In the genomic region with DNA sequence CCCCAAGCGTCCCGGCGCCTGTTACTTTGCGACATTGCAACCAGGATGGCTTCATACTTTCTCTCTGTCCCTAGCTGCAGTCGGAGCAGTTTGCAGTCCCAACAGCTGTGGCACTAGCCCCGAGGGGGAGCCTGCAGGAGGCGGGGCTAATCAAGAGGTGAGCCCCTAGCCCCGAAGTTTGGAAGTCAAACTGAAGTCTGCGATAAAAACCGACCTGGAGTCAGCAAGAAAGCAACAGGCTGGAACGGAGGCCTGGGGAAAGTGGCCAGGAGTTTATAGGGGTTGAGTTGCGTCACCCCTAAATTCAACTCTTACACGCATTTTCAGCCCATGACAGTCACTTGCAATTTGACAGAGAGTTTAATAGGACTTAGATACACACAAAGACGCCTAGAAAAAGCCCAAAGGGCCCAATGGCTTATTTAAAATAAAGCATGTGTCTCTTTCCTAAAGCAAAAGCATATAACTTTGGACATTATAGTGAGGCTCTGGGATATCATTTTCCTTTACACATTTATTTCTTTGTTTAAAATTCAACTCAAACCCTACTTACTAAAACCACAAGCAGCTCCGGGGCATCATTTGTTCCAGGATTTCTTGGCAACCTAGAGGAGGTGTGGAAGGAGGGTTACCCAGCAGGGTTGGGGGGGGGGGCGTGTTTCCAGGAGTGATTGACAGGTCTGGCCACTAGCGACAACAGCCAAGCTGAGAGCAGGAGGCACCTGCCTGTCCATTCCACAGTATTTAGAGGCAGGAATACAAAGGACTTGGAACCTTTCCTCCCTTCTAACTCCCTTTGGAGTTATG, we compare ENCODE assay signal across 8 mouse cellular contexts. TPM values are rescaled to one million over a fixed set of nuclear protein-coding genes. Genes with fewer than 3 reads are reported as not detected.
DNase-seq lines count a peak whose midpoint lies in the region; ATAC-seq and TF ChIP-seq lines count a peak whose summit lies in the region.

A gene (minus strand): TSS at position 140 of the 807 bp plus-strand sequence.

- H3K27me3 ChIP-seq in hindbrain, embryonic 15.5 days = no peaks in the 10 kb centered on the region; the same call in 1 of the 2 replicates
- no peaks in the 10 kb centered on the region for H3K27me3 ChIP-seq in liver, adult 2 months (ENCODE audit: control insufficient read depth, insufficient read depth, low read length)

- H3K9me3 ChIP-seq in hindbrain, embryonic 15.5 days = no peaks in the 10 kb centered on the region

- 2% methylated on average over 17 of the region's 17 CpGs for WGBS in hindbrain, embryonic 15.5 days
- WGBS in liver, adult 2 months = under 1% methylated on average over 17 of the region's 17 CpGs

- H3K9ac ChIP-seq in hindbrain, embryonic 15.5 days = no peak within 1 kb of the TSS
- peak within 1 kb of the TSS; percentile 88 for H3K9ac ChIP-seq in liver, adult 2 months (ENCODE audit: low read depth, low read length)

- intact Hi-C loops in gastrocnemius, postnatal 14 days (cut with DNase I; ENCODE audit: low total_unique reads) = no loop called here

- no peaks in the 10 kb centered on the region; the same call in 1 of the 2 replicates for H3K79me2 ChIP-seq in liver, adult 2 months (ENCODE audit: control insufficient read depth, insufficient read depth, low read length)

- H3K4me2 ChIP-seq in hindbrain, embryonic 15.5 days = peak within 1 kb of the TSS; percentile 52

- peak; percentile 52 for DNase-seq in ZHBTc4 (ENCODE audit: low read depth, low spot score)
- DNase-seq in cerebellum, postnatal 14 days = peak; percentile 7 to 24
- peak; percentile 53 for DNase-seq in gastrocnemius, postnatal 14 days
- peak; percentile 89 for DNase-seq in liver, adult 2 months (ENCODE audit: extremely low read depth, low read depth, low spot score)
- DNase-seq in neural tube, embryonic 10.5 days (ENCODE audit: extremely low spot score, low spot score) = peak; percentile 75
- DNase-seq in frontal cortex, adult 2 months (ENCODE audit: extremely low spot score in 1 of 2, low spot score in 1 of 2) = no peak

- no peak for TF ChIP-seq CTCF in liver, adult 2 months (IDR thresholded peaks at IDR 0.05; ENCODE audit: low read depth, low read length)

- 0 out of 2 replicates have a peak, but pooled peaks have one; percentile 12 for TF ChIP-seq POLR2A in liver, adult 2 months (IDR thresholded peaks at IDR 0.05; ENCODE audit: extremely low read depth, insufficient read depth, low read length)

- peaks cover 3% of the 10 kb centered on the region for H3K4me1 ChIP-seq in hindbrain, embryonic 15.5 days (replicated peaks)
- peaks cover 2% of the 10 kb centered on the region; the same call in 1 of the 2 replicates for H3K4me1 ChIP-seq in liver, adult 2 months (ENCODE audit: control insufficient read depth, insufficient read depth, low read length)

- no peaks in the 10 kb centered on the region for H3K36me3 ChIP-seq in hindbrain, embryonic 15.5 days
- H3K36me3 ChIP-seq in liver, adult 2 months (ENCODE audit: control insufficient read depth, insufficient read depth, low read length) = no peaks in the 10 kb centered on the region

- no peak within 1 kb of the TSS for H3K27ac ChIP-seq in hindbrain, embryonic 15.5 days (replicated peaks)
- peak within 1 kb of the TSS; percentile 93 for H3K27ac ChIP-seq in liver, adult 2 months (replicated peaks; ENCODE audit: insufficient read depth, low read depth, low read length)

- peak; percentile 76 for ATAC-seq in hindbrain, embryonic 15.5 days (ENCODE audit: low FRiP score, low read depth)
- ATAC-seq in monocyte, adult 5-6 weeks (replicated peaks; ENCODE audit: insufficient number of reproducible peaks, low FRiP score, low TSS enrichment, poor library complexity, severe bottlenecking) = no peak

- peak within 1 kb of the TSS; percentile 33 for H3K4me3 ChIP-seq in hindbrain, embryonic 15.5 days
- peak within 1 kb of the TSS; percentile 91 for H3K4me3 ChIP-seq in liver, adult 2 months (ENCODE audit: insufficient read depth, low read depth, low read length)

RNA-seq across cellular contexts. Expression of the gene that starts here (rescaled TPM):
- 1 to 10 TPM; 3.4 to 4.0 TPM for total RNA-seq in gastrocnemius, postnatal 14 days (2021)
- polyA plus RNA-seq in hindbrain, embryonic 15.5 days (2015; fragmentation: Nextera tagmentation; extraction: Ambion mirVana) = 1.4 and 1.5 TPM in 2 replicates
- 48.5 and 87.9 TPM in 2 replicates for total RNA-seq in liver, adult 2 months (2014; rRNA removed)
- polyA plus RNA-seq in liver, adult 2 months (2012; rRNA removed) = 10.0 and 18.6 TPM in 2 replicates
- 1.1 and 1.9 TPM in 2 replicates for polyA plus RNA-seq in frontal cortex, adult 2 months (2012; rRNA removed)
- total RNA-seq in monocyte, adult 5-6 weeks (2017) = not detected in 3 replicates

Comparison
In these comparisons a context has a peak if more than half of its experiments do, and no peak if none do; other contexts are left out.
1. DNase-seq: peak in ZHBTc4 (single experiment), cerebellum, postnatal 14 days (2 of 2), gastrocnemius, postnatal 14 days (single experiment), liver, adult 2 months (single experiment) and neural tube, embryonic 10.5 days (single experiment); none in frontal cortex, adult 2 months (0 of 2).